Mouse (Mus musculus) layer of hippocampus, adult 9-11 months (tissue): ENCODE data around the gene Tnfsf13.

ENCODE experiments used
- DNase-seq: peaks from one replicate; pipeline ENCODE4 v3.0.0; 2022

The Tnfsf13 gene

DNA sequence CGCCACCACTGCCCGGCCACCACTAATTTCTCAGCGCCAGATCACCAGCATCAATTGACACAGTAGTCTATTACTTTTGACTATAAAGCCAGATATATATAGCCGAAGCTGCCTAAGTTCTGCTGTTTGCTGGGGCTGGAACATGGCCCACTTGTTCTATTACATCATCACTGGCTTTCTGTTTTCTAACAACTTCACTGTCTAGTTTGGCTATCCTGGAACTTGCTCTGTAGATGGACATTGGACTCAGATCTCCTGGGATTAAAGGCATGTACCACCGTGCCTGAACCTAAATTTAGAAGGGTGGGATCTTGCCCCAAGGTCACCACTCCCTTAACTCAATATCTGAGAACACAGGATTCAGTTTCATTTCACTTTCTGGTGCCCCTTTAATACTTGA lies 39.7 kb downstream of the Tnfsf13 start:
- DNase-seq, result no peak

- no peak for DNase-seq
Observed at GRCm38 (mm10) chr11:69635471-69635870, 50.1 kb downstream of the Tnfsf13 start.

GRCm38 (mm10) chr11:69633128-69633866 lies 52.3 kb downstream of the Tnfsf13 start:
- DNase-seq, result no peak
